Mouse (Mus musculus) neural tube, embryonic 14.5 days (tissue): ENCODE measurements at regions not wholly inside any gene's neighbourhood (a gene's known extent, or its start where the extent isn't known, plus 50 kb on each side); places are given as distances from the start of the nearest gene placed in this dataset. TPM values are rescaled to one million over a fixed set of nuclear protein-coding genes. Genes with fewer than 3 reads are reported as not detected.
"Not testable (repeated sequence)": the region's sequence is repeated elsewhere in the genome, so short reads cannot be mapped to it uniquely, and the experiment has no call there.

Experiments
- ATAC-seq: fragments of 200-750 bp; cut with Nextera tagmentation; 2 replicates; pipeline ENCODE4 v1.8.0; 2017; ENCODE audit warnings: low read depth, mild to moderate bottlenecking, moderate TSS enrichment, moderate library complexity
- H3K27ac ChIP-seq: fragments of 300-500 bp; sonication (generic); 2 replicates; pipeline ENCODE4 v1.5.1; 2014; ENCODE audit warnings: low read depth, mild to moderate bottlenecking, control low read depth, low read length, moderate library complexity, mixed read lengths
- H3K27me3 ChIP-seq: fragments of 300-500 bp; sonication (generic); 2 replicates; pipeline ENCODE4 v1.6.1; 2014; ENCODE audit warnings: low read length; ENCODE audit not compliant: control insufficient read depth, insufficient read depth
- H3K36me3 ChIP-seq: fragments of 300-500 bp; sonication (generic); 2 replicates; pipeline ENCODE4 v1.6.1; 2014; ENCODE audit warnings: low read length, mixed read lengths; ENCODE audit not compliant: control insufficient read depth, insufficient read depth
- H3K4me1 ChIP-seq: fragments of 300-500 bp; sonication (generic); 2 replicates; pipeline ENCODE4 v1.6.1; 2014; ENCODE audit warnings: low read length; ENCODE audit not compliant: control insufficient read depth, insufficient read depth
- H3K4me2 ChIP-seq: fragments of 300-500 bp; sonication (generic); 2 replicates; pipeline ENCODE4 v1.6.1; 2014; ENCODE audit warnings: mild to moderate bottlenecking, low read depth, low read length, control low read depth
- H3K4me3 ChIP-seq: fragments of 300-500 bp; sonication (generic); 2 replicates; pipeline ENCODE4 v1.5.1; 2014; ENCODE audit warnings: low read depth, low read length, control low read depth, mixed read lengths
- H3K9ac ChIP-seq: fragments of 300-500 bp; sonication (generic); replicated peaks from 2 replicates; pipeline ENCODE4 v1.6.1; 2014; ENCODE audit warnings: low read depth, mild to moderate bottlenecking, control low read depth, low read length, mixed read lengths
- H3K9me3 ChIP-seq: fragments of 300-500 bp; sonication (generic); 2 replicates; pipeline ENCODE4 v1.6.1; 2016; ENCODE audit warnings: low read length; ENCODE audit not compliant: control insufficient read depth
- WGBS: fragments of 180-500 bp; shearing (Covaris S2); extraction: QIAGEN DNeasy Blood & Tissue Kit; methylation state at CpG from one replicate; pipeline ENCODE4 v1.1.7; 2014; 5-methylcytosine and 5-hydroxymethylcytosine counted together
- microRNA-seq: library from miRNA; unstranded; fragments of <30 nt; microRNA quantifications from one replicate; pipeline ENCODE4, GENCODE M21; 2016

- not testable (repeated sequence) for ATAC-seq, H3K9ac ChIP-seq, H3K4me2 ChIP-seq, H3K4me3 ChIP-seq, H3K27me3 ChIP-seq, H3K9me3 ChIP-seq, H3K27ac ChIP-seq, H3K36me3 ChIP-seq, H3K4me1 ChIP-seq
- WGBS: 93% methylated on average over 7 of the region's 7 CpGs
Observed at GRCm38 (mm10) chr12:37014945-37015344, 93.4 kb upstream of the Meox2 start.

DNA sequence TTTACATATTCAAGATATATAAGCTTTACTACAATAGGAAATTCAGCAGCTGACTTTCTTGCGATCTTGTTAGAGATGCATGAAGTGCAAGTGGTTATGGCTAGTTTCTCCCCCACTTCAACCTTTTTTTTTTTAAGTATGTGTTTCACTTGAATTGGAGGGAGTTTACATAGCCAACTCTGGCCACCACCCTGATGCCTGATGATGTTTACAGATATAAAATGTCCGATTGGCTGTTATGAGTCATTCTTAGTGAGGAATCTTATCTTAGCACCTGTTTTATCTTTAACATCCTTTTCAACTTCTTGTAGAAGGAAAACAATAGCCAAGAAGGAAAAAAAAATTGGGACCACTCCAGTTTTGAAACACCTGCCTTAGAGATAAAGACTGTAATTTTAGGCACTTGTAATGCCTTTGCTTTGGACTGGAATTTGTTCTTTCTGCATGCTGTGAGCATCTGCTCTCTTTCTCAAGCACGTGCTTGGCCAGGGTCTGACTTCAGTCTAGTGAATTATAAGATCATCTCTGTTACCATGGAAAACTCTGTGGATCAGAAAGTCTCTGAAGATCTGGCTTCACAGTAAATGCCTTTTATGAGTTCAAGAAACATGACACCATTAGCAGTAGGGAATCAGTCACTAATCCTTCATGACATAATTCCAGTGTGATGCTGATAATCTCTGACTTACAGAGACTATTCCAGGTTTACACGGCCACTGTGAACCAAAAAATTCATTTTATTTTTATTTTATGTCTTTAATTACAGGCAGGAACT is 92.7 kb upstream of the Meox2 start:
- peak; percentile 68; the same call in 1 of the 2 replicates for ATAC-seq
- Histone ChIP-seq H3K9ac (no peak overlapping the region), H3K9me3 (no peaks in the 10 kb centered on the region), H3K4me2 (no peak overlapping the region), H3K27ac (no peak overlapping the region), H3K36me3 (no peaks in the 10 kb centered on the region), H3K4me3 (no peak overlapping the region), H3K4me1 (no peaks in the 10 kb centered on the region), H3K27me3 (no peaks in the 10 kb centered on the region)
- 57% methylated on average over 4 of the region's 4 CpGs for WGBS

DNA sequence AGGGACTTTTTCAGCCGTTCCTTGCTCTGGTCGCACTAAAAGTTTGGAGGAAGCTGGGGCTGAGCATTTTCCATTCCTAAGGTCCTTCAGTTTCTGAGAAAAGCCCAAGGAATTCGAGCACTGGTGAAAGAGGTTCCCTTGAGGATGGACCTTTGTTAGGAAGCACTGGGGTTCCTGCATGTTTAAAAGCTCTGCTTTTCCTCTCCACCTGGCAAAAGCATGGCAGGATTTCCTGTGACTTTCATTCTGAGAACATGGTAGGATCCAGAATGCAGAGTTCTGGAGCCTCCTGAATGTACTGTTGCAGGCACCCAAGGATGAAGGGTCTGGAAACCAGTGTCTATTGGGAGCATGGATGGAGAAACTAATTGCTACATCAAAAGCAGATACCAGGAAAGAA is 61.1 kb upstream of the Meox2 start:
- no peaks in the 10 kb centered on the region for H3K36me3 ChIP-seq
- H3K4me3 ChIP-seq: no peak overlapping the region
- H3K4me1 ChIP-seq: no peaks in the 10 kb centered on the region
- no peak overlapping the region for H3K9ac ChIP-seq
- ATAC-seq: no peak
- 82% methylated on average over 3 of the region's 3 CpGs for WGBS
- no peaks in the 10 kb centered on the region for H3K9me3 ChIP-seq
- no peak overlapping the region for H3K27ac ChIP-seq
- no peak overlapping the region for H3K4me2 ChIP-seq
- H3K27me3 ChIP-seq: no peaks in the 10 kb centered on the region

DNA sequence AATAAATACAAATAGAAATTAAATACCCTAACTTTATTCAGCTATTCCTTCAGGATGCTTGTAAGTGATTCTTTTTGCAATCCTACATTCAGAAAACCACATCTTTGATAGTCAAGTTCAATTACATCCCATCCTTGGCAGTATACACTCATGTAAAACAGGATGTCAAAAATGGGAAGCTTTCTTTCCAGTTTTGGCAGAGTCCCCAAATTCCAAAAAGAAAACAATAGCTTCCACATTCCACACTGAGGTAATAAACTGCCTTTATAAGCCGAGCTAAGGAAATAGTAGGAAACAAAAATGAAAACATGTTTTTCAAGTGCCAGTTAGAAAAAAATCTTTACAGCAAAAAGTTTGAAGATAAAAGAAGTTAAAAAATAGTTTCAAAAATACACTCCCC is 57.7 kb upstream of the Meox2 start:
- ATAC-seq: no peak
- Histone ChIP-seq H3K4me3 (no peak overlapping the region), H3K9me3 (no peaks in the 10 kb centered on the region), H3K36me3 (no peaks in the 10 kb centered on the region), H3K4me1 (no peaks in the 10 kb centered on the region), H3K27me3 (no peaks in the 10 kb centered on the region), H3K4me2 (no peak overlapping the region), H3K9ac (no peak overlapping the region), H3K27ac (no peak overlapping the region)
- 63% methylated on average over 1 of the region's 1 CpGs for whole genome bisulfite sequencing

DNA sequence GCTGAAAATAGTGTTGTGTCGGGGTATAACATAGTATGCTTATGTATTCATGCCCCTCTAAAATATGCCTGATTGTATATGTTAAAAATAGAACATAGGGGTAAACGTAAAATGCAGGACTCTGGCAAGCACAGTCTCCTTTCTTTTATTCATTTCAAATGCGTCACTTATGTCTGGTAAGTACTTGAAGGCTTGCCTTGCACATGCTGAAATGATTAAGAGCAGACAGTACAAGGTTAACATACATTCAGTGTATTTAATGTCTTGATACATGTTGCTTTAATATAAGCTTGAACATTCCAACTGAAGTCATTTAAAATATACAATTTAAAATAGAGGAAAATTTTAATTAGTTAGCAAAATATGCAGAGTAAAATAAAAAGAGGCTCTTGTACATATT is 50.9 kb upstream of the Meox2 start:
- no peak overlapping the region for H3K27ac ChIP-seq
- H3K9me3 ChIP-seq: no peaks in the 10 kb centered on the region
- no peak for ATAC-seq
- H3K4me2 ChIP-seq: no peak overlapping the region
- 86% methylated on average over 3 of the region's 3 CpGs for WGBS
- no peaks in the 10 kb centered on the region for H3K27me3 ChIP-seq
- no peak overlapping the region for H3K4me3 ChIP-seq
- no peak overlapping the region for H3K9ac ChIP-seq
- H3K36me3 ChIP-seq: no peaks in the 10 kb centered on the region
- no peaks in the 10 kb centered on the region for H3K4me1 ChIP-seq

Small RNAs in the stretch of these regions (microRNA-seq; reads per million reads assigned to microRNA genes)
- not detected for gene Gm44326
- gene Mir5099: 26.2 reads per million, percentile 27 among the genes with 10 or more reads in this experiment
